Mouse (Mus musculus): ENCODE results near the gene Tnni1.

The Tnni1 gene

GRCm38 (mm10) chr1:135810180-135810579 is 30.9 kb downstream of the Tnni1 start:
- DNase-seq (ENCODE audit: low spot score): no peak

DNA sequence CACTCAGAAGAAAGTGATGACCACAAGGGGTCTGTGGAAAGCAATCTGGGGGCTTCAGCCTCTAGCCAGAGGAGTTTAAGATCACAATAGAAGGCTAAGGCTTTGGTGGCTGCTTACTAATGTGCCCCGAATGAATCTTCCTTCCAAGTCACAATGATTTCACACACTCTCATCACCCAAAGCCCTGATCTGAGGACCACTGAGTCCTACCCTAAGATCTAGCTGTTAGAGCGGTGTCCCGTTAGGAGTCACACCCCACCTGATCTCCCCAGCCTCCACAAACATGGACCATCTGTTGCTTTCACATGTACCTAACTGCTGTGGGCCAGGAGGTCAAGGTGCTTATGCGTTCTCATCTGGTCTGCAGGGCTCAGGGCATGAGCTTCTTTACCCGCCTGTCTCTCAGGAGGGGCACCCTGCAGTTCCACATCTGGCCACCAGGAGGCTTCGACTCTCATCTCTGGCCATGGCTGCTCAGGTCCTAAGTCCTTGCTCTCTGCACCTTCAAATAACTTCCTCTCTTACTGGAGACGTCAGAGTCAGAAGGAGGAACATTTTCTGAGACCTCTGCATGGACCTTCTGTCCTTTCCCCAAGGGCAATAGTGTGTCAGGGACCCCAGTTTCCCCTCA is 31.9 kb downstream of the Tnni1 start:
- DNase-seq (ENCODE audit: low spot score): peak; percentile 59

DNA sequence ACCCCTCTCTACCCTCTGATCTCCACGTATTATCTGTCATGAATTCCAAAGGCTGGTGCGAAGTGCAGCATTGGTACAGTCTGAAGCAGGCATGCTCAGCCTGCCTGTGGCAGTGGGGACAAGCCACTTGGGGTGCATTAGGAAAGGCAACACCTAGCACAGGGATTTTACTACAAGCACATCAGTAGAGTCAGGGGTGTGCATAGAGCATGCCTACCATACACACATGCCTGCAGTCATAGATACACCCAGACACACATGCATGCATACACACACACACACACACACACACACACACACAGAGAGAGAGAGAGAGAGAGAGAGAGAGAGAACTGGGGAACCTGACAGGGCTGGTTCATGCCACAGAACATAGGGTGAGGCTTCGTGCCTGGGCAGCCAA is 33.0 kb downstream of the Tnni1 start:
- DNase-seq (ENCODE audit: low spot score): no peak

DNA sequence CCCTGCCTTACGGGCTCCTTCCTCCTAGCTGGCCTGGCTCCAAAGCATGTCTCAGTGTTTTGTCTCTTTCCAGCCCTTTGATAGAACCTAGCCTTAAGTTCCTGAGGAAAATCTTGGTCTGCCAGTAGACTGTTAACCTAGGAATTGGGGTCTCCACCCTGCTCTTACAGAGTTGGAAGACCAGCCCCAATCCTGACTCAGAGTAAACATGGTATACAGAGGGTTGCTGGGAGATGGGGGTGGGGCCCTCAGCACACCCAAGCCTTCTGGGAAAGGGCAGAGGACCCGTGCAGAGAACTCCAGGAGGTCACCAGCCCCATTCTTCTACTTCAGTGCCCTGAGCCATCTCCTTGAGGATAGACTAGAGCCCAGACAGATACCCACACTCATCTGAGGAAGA is 33.4 kb downstream of the Tnni1 start:
- DNase-seq (ENCODE audit: low spot score): no peak

DNA sequence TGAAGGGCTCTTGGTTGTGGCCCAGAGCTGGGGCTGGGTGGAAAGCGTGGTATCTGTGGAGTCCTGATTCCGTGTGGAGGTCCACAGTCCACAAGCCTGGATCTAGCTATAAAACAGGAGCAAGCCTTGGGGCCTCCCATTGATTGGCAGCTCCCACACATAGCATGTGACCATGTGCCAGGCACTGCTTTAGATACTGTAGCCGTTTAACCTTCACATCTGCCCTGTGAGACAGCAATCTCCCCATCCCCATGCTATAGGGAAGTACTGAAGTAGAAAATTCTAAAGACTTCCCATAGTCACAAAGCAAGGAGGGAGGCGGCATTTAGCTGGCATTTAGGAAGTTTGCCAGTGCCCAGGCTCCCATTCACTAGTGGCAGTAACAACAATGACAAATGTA is 33.8 kb downstream of the Tnni1 start:
- no peak for DNase-seq (ENCODE audit: low spot score)

DNA sequence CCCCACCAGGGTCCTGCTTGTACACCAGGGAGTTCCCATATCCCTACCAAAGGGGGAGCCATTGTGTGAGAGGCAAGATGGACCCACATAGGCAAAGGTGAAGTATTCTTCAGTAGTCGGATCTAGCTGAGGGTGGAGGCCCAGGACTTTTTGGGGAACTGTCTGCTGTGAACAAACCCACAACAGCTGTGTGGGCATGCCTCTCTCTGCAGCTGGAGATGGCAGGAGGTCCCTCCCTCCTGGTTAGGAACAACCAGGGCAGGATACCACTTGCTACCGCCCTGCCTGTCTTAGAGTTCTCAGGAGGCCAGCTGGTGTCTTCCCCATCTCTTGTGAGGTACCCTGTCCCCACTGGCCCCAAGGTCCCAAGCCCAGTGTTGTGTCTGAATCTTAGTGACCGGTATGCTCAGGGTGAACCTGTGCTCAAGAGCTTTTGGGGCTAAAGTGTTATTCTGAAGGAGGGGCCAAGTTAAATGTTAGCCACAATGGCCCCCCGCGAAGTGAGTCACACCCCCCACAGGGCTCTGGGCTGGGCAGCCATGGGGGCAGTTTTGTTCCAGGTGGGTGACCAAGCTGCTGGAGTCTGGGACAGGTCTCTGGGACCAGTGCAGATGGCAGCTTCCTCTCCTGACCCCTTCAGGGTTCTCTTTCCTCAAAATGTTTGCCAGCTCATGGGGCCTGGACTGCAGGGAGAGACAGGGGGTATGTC is 34.6 kb downstream of the Tnni1 start:
- DNase-seq (ENCODE audit: low spot score): no peak

- no peak for DNase-seq (ENCODE audit: low spot score)
Observed at GRCm38 (mm10) chr1:135814531-135814930, 35.3 kb downstream of the Tnni1 start.

- no peak for DNase-seq (ENCODE audit: low spot score)
Observed at GRCm38 (mm10) chr1:135817595-135817994, 38.4 kb downstream of the Tnni1 start.

GRCm38 (mm10) chr1:135818481-135819086 is 39.4 kb downstream of the Tnni1 start, which contains the start of gene Lad1:
TSS of gene Lad1 (plus strand) at chr1:135818598.
- no peak for DNase-seq (ENCODE audit: low spot score)

- no peak for DNase-seq (ENCODE audit: low spot score)
Observed at GRCm38 (mm10) chr1:135820071-135820470, 40.8 kb downstream of the Tnni1 start.

DNA sequence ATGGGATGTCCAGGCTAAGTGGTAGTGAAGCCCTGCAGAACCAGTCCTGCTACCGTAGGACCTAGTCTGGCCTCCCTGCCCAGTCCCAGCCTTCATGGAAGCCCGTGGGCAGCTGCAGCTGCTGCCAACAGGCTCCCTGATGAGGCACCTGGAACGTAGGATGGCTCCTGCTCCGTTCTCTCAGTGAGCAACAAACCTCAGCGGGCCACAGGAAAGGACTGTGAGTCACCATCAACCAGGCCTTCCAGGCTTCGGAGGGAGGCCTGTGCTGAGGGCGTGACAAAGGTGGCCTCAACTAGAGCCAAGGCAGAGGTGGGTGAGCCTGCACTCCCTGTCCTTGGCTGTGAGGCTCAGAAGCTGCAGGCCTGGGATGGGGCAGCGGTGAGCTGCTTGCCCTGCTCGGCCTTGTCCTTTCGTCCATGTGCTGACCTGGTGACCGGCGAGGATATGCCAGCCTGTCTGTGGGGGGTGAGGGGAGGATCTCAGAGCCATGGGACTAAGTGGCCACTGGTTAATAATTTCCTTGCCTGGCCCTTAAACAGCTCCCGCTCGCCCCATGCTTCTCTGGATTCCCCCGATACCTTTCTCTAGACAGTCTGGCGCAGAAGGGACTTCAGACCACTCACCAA is 41.6 kb downstream of the Tnni1 start:
- DNase-seq (ENCODE audit: low spot score): no peak

GRCm38 (mm10) chr1:135821780-135822179 is 42.5 kb downstream of the Tnni1 start:
- no peak for DNase-seq (ENCODE audit: low spot score)

DNA sequence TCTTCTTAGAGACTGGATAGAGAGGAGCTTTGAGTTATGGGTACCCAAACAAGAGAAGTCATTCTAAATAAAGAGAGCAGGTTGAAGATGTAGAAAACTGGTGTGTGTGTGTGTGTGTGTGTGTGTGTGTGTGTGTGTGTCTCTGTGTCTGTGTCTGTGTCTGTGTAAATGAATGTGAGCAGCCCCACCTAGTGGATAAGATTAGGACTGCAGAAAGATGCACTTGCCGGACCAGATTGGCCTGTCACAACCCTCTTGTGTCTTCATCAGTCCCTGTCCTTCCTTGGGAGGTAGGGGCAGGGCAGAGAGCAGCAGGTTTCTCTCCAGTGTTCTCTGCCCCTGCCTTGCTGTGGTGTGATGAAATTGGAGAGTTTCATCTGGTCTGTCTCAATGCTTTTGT is 49.7 kb downstream of the Tnni1 start:
- DNase-seq (ENCODE audit: low spot score): no peak

DNA sequence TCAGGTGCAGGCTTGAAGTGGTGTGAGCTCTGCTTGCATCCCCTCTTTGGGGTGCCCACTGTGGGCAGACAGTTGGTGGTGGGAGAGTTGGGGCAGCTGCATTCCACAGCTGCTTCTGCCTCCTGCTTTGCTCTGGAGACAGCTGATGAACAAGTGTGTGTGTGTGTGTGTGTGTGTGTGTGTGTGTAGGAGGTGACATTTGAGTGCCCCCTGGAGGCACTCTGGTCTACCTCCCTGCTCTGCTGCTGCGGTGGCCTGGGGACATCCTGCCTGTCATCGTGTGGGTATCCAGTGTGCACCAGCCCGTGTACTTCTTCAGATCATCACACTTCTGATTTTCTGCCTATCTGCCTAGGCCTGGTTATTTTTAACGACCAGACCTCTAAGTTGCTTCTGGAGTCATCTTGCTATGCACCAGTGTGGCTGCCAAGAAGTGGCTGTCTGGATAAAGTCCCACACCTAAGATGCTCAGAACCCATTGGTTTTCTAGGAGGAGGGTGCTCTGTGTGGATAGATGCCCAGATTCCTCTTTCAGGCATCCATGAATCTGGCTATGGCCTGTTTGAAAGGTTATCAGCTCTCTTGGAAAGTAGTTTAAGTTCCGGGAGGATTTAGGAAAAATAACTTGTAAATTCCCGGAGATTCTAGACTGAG is 55.1 kb downstream of the Tnni1 start:
- DNase-seq (ENCODE audit: low spot score): no peak

- DNase-seq (ENCODE audit: low spot score): no peak
Observed at GRCm38 (mm10) chr1:135834983-135835382, 55.7 kb downstream of the Tnni1 start.

- DNase-seq (ENCODE audit: low spot score): no peak
Observed at GRCm38 (mm10) chr1:135835716-135836483, 56.7 kb downstream of the Tnni1 start, which contains the start of gene Tnnt2. TSS of gene Tnnt2 (plus strand) at chr1:135836354.

DNA sequence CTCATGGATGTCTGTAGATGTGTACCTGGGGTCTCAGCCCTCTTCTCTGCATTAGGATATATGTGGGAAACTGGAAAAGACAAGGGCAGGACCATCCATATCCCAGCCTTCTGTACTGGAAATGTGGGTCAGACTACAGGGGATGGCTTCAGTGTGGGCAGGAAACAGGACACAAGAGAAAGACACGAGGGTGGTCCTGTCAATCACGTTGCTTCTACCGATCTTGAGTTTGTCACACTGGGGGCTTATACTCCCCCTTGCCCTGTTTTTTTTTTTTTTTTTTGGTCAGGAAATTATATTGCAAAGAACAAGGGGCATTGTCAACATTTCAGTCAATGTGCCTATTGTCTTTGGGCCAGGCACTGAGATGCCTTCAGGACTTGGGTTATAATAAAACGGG is 59.4 kb downstream of the Tnni1 start:
- DNase-seq (ENCODE audit: low spot score): no peak

DNA sequence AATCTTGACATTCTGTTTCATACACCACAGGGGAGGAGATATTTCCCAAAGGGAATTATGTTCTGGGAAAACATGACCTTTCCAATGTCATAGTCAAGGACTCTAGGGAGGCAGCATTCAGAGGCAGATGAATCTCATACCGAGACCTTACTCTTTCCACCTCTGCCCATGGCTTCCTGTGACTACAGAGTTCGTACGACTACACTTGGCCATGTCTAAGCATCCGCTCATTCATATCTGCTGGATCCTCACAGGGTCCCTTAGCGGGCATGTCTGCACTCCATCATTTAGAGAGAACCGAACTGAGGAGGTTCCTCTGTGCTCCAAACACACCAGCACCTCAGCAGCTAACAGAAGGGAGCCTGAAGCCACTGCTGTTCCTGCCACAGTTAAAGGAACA is 59.8 kb downstream of the Tnni1 start:
- DNase-seq (ENCODE audit: low spot score): no peak

DNA sequence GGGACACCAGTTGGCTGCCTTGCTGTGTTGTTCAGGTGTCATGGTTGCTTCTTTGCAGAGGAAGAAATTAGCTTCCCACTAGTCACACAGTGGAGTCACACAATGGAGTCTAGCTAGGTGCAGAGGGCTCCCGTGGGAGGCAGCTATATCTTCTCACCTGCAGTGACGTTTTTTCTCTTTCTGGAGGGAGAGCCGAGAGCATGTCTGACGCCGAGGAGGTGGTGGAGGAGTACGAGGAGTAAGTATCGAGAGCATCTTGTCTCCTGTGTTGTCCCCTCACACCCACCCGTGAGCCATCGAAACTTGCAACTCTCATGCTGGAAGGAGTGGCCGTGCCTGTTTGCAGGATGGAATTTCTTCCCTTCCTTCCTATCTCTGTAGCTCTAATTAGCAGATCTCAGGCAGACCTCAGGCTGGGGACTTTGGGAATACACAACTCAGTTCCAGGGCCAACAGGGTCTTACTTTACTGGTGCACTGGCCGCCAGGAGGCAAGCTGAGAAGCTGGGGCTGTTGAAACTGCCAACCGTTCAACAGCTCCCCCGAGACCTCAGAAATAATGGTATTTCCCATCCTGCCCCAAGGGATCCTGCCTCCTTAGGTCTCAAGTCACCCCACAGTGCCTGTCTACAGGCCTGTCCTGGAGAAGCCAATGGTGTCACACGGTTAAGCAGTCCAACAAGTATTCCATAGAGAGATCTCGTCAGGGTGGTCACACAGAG is 61.6 kb downstream of the Tnni1 start:
- DNase-seq (ENCODE audit: low spot score): no peak

DNA sequence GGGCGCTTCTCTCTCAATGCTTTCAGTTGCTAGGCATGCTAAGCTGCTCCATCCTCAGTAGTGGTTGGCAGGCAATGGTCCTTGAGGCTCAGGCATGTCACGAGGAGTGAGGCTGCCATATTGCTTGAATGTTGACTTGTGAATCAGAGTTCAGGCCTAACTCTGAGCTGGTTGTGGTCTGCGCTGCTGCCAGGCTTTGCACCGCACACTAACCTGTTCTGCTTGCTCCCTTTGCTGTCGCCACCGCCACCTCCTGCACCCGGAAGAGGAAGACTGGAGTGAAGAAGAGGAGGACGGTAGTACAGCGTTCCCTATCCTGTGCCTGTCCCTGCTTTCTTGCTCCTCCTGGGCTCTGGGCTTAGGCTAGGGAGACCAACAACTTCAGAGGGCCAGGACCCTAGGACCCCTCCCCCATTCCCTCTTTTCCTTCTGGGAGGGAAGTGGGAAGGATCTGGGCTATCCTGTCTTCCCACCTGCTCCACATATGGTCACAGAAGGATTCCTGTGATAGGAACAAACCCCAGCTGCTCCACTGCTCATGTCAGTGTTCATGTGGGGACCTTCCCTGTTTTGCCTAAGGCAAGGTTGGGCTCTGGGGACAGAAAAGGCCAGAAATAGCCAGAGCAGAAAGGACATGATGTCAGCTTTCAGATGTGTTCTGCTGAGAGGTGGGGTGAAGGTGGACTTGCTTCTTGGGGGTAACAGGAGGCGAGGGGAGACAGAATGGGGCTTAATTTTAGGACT is 64.5 kb downstream of the Tnni1 start:
- no peak for DNase-seq (ENCODE audit: low spot score)
